Mouse (Mus musculus) hindbrain, embryonic 10.5 days (tissue): ENCODE results near the gene Cybrd1. TPM values are rescaled to one million over a fixed set of nuclear protein-coding genes. Genes with fewer than 3 reads are reported as not detected.

ENCODE experiments used
- DNase-seq: peaks from one replicate; pipeline ENCODE4 v3.0.0-alpha.2; 2017; ENCODE audit warnings: low spot score
- H3K27ac ChIP-seq: fragments of 300-500 bp; sonication (generic); 2 replicates; pipeline ENCODE4 v1.5.1; 2016; ENCODE audit warnings: mild to moderate bottlenecking, moderate library complexity
- H3K27me3 ChIP-seq: fragments of 300-500 bp; sonication (generic); 2 replicates; pipeline ENCODE4 v1.6.1; 2016; ENCODE audit warnings: mild to moderate bottlenecking; ENCODE audit not compliant: poor library complexity, insufficient read depth, severe bottlenecking
- H3K36me3 ChIP-seq: fragments of 300-500 bp; sonication (generic); 2 replicates; pipeline ENCODE4 v1.6.1; 2016; ENCODE audit warnings: mild to moderate bottlenecking, moderate library complexity
- H3K4me1 ChIP-seq: fragments of 300-500 bp; sonication (generic); replicated peaks from 2 replicates; pipeline ENCODE4 v1.6.1; 2016; ENCODE audit warnings: mild to moderate bottlenecking
- H3K4me3 ChIP-seq: fragments of 300-500 bp; sonication (generic); 2 replicates; pipeline ENCODE4 v1.5.1; 2016; ENCODE audit warnings: mild to moderate bottlenecking, moderate library complexity
- H3K9me3 ChIP-seq: fragments of 300-500 bp; sonication (generic); 2 replicates; pipeline ENCODE4 v1.6.1; 2016; ENCODE audit warnings: mild to moderate bottlenecking, moderate library complexity
- WGBS: fragments of 180-500 bp; shearing (Covaris S2); methylation state at CpG from one replicate; pipeline ENCODE4 v1.1.7; 2016; 5-methylcytosine and 5-hydroxymethylcytosine counted together
- polyA plus RNA-seq: library from polyadenylated mRNA; unstranded; fragments of >200 nt; fragmentation: Nextera tagmentation; extraction: Ambion mirVana; gene quantifications from 2 replicates; pipeline ENCODE4 v1.2.1, GENCODE M21; 2016

The Cybrd1 gene
- polyA plus RNA-seq, 1 experiment from 2014 or later = 0.67 TPM

GRCm38 (mm10) chr2:71161558-71161957 lies 43.8 kb downstream of the Cybrd1 start:
- Histone ChIP-seq H3K4me3 (no peak overlapping the region), H3K27me3 (no peaks in the 10 kb centered on the region), H3K27ac (no peak overlapping the region), H3K4me1 (0 out of 2 replicates have a peak, but pooled peaks cover 5% of the 10 kb centered on the region), H3K36me3 (no peaks in the 10 kb centered on the region), H3K9me3 (no peaks in the 10 kb centered on the region)
- WGBS = 81% methylated on average over 7 of the region's 7 CpGs
- DNase-seq = no peak

GRCm38 (mm10) chr2:71162831-71163621 lies 45.3 kb downstream of the Cybrd1 start:
- no peak for DNase-seq
- Histone ChIP-seq H3K27me3 (no peaks in the 10 kb centered on the region), H3K4me3 (no peak overlapping the region), H3K9me3 (no peaks in the 10 kb centered on the region), H3K4me1 (0 out of 2 replicates have a peak, but pooled peaks cover 5% of the 10 kb centered on the region), H3K36me3 (no peaks in the 10 kb centered on the region), H3K27ac (no peak overlapping the region)
- 83% methylated on average over 25 of the region's 25 CpGs for WGBS

- Histone ChIP-seq H3K4me1 (peaks cover 3% of the 10 kb centered on the region; the same call in 1 of the 2 replicates), H3K4me3 (no peak overlapping the region), H3K36me3 (no peaks in the 10 kb centered on the region), H3K27me3 (no peaks in the 10 kb centered on the region), H3K27ac (no peak overlapping the region), H3K9me3 (no peaks in the 10 kb centered on the region)
- 79% methylated on average over 4 of the region's 4 CpGs for WGBS
- DNase-seq = no peak
These were observed 49.5 kb downstream of the Cybrd1 start for GRCm38 (mm10) chr2:71167211-71167610.

- Histone ChIP-seq H3K36me3 (no peaks in the 10 kb centered on the region), H3K4me1 (peaks cover 3% of the 10 kb centered on the region; the same call in 1 of the 2 replicates), H3K27ac (no peak overlapping the region), H3K9me3 (no peaks in the 10 kb centered on the region), H3K4me3 (no peak overlapping the region), H3K27me3 (no peaks in the 10 kb centered on the region)
- no peak for DNase-seq
- 66% methylated on average over 10 of the region's 10 CpGs for WGBS
These were observed 50.8 kb downstream of the Cybrd1 start for GRCm38 (mm10) chr2:71168461-71169021.

- DNase-seq = no peak
- 74% methylated on average over 3 of the region's 3 CpGs for WGBS
- H3K27ac ChIP-seq = no peak overlapping the region
- H3K9me3 ChIP-seq = no peaks in the 10 kb centered on the region
- peaks cover 3% of the 10 kb centered on the region; the same call in 1 of the 2 replicates for H3K4me1 ChIP-seq
- no peaks in the 10 kb centered on the region for H3K27me3 ChIP-seq
- H3K36me3 ChIP-seq = no peaks in the 10 kb centered on the region
- no peak overlapping the region for H3K4me3 ChIP-seq
These were observed 55.3 kb downstream of the Cybrd1 start for GRCm38 (mm10) chr2:71173031-71173430.

GRCm38 (mm10) chr2:71176329-71177249 lies 58.9 kb downstream of the Cybrd1 start:
- Histone ChIP-seq H3K36me3 (no peaks in the 10 kb centered on the region), H3K4me3 (no peak overlapping the region), H3K27me3 (no peaks in the 10 kb centered on the region), H3K4me1 (no peaks in the 10 kb centered on the region), H3K9me3 (no peaks in the 10 kb centered on the region), H3K27ac (no peak overlapping the region)
- no peak for DNase-seq
- 75% methylated on average over 9 of the region's 9 CpGs for WGBS

GRCm38 (mm10) chr2:71177250-71177615 lies 59.5 kb downstream of the Cybrd1 start:
- 82% methylated on average over 1 of the region's 1 CpGs for WGBS
- no peak for DNase-seq
- H3K36me3 ChIP-seq = no peaks in the 10 kb centered on the region
- no peaks in the 10 kb centered on the region for H3K4me1 ChIP-seq
- H3K27ac ChIP-seq = no peak overlapping the region
- no peaks in the 10 kb centered on the region for H3K27me3 ChIP-seq
- no peak overlapping the region for H3K4me3 ChIP-seq
- H3K9me3 ChIP-seq = no peaks in the 10 kb centered on the region

- Histone ChIP-seq H3K27me3 (no peaks in the 10 kb centered on the region), H3K27ac (no peak overlapping the region), H3K4me1 (no peaks in the 10 kb centered on the region), H3K4me3 (no peak overlapping the region), H3K36me3 (no peaks in the 10 kb centered on the region), H3K9me3 (no peaks in the 10 kb centered on the region)
- DNase-seq = no peak
- 95% methylated on average over 1 of the region's 1 CpGs for WGBS
These were observed 60.0 kb downstream of the Cybrd1 start for GRCm38 (mm10) chr2:71177760-71178159.

- H3K4me3 ChIP-seq = no peak overlapping the region
- H3K27ac ChIP-seq = no peak overlapping the region
- no peaks in the 10 kb centered on the region for H3K36me3 ChIP-seq
- DNase-seq = no peak
- WGBS = 92% methylated on average over 10 of the region's 10 CpGs
- H3K4me1 ChIP-seq = no peaks in the 10 kb centered on the region
- H3K27me3 ChIP-seq = no peaks in the 10 kb centered on the region
- no peaks in the 10 kb centered on the region for H3K9me3 ChIP-seq
These were observed 62.0 kb downstream of the Cybrd1 start for GRCm38 (mm10) chr2:71179716-71180115.

- Histone ChIP-seq H3K27me3 (no peaks in the 10 kb centered on the region), H3K4me3 (no peak overlapping the region), H3K4me1 (no peaks in the 10 kb centered on the region), H3K27ac (no peak overlapping the region), H3K9me3 (no peaks in the 10 kb centered on the region), H3K36me3 (no peaks in the 10 kb centered on the region)
- 65% methylated on average over 8 of the region's 8 CpGs for WGBS
- no peak for DNase-seq
These were observed 63.0 kb downstream of the Cybrd1 start for GRCm38 (mm10) chr2:71180566-71181217.

- Histone ChIP-seq H3K27ac (no peak overlapping the region), H3K4me3 (no peak overlapping the region), H3K27me3 (no peaks in the 10 kb centered on the region; the same call in 1 of the 2 replicates), H3K36me3 (no peaks in the 10 kb centered on the region), H3K4me1 (peaks cover 19% of the 10 kb centered on the region), H3K9me3 (no peaks in the 10 kb centered on the region)
- no peak for DNase-seq
- 74% methylated on average over 3 of the region's 3 CpGs for WGBS
These were observed 70.2 kb downstream of the Cybrd1 start for GRCm38 (mm10) chr2:71187950-71188349.

- Histone ChIP-seq H3K9me3 (no peaks in the 10 kb centered on the region), H3K36me3 (no peaks in the 10 kb centered on the region), H3K4me1 (peaks cover 19% of the 10 kb centered on the region), H3K4me3 (no peak overlapping the region), H3K27ac (no peak overlapping the region), H3K27me3 (no peaks in the 10 kb centered on the region; the same call in 1 of the 2 replicates)
- no peak for DNase-seq
- whole genome bisulfite sequencing = 54% methylated on average over 2 of the region's 2 CpGs
These were observed 71.1 kb downstream of the Cybrd1 start for GRCm38 (mm10) chr2:71188861-71189260.
